12 mouse cellular contexts compared by ENCODE assay signal in genomic region chr17:25783861-25784574, GRCm38 (mm10). TPM values are rescaled to one million over a fixed set of nuclear protein-coding genes. Genes with fewer than 3 reads are reported as not detected.
DNase-seq lines count a peak whose midpoint lies in the region; ATAC-seq and TF ChIP-seq lines count a peak whose summit lies in the region.
"Had no signal": no experiment of that assay in that cellular context is flagged by ENCODE, and none has a peak within 500 bp of the region (broad histone marks: within the 10 kb centered on the region; RNA-seq: fewer than 3 reads in every experiment).

No protein-coding gene starts in this region.

- peaks cover 9 to 22% of the 10 kb centered on the region in 2 experiments for H3K4me1 ChIP-seq in heart, embryonic 14.5 days (ENCODE audit: control insufficient read depth in 2 of 2, insufficient read depth in 2 of 2, low read length in 2 of 2)
- peaks cover 34% of the 10 kb centered on the region for H3K4me1 ChIP-seq in embryonic facial prominence, embryonic 10.5 days
- H3K4me1 ChIP-seq in hindbrain, embryonic 14.5 days (replicated peaks; ENCODE audit: control insufficient read depth, insufficient read depth, low read length): peaks cover 16% of the 10 kb centered on the region
- peaks cover 24% of the 10 kb centered on the region for H3K4me1 ChIP-seq in midbrain, embryonic 15.5 days
- no peaks in the 10 kb centered on the region for H3K4me1 ChIP-seq in kidney, adult 2 months (ENCODE audit: control insufficient read depth, insufficient read depth, low read length)
- H3K4me1 ChIP-seq in lung, postnatal 0 days (ENCODE audit: insufficient read depth, low read depth, low read length): peaks cover 8% of the 10 kb centered on the region; the same call in 1 of the 2 replicates

- H3K4me2 ChIP-seq in heart, embryonic 14.5 days (ENCODE audit: low read length): peak overlapping the region; percentile 86
- H3K4me2 ChIP-seq in hindbrain, embryonic 14.5 days (replicated peaks): peak overlapping the region; percentile 85
- peak overlapping the region; percentile 83 for H3K4me2 ChIP-seq in midbrain, embryonic 15.5 days
- no peak overlapping the region; the same call in 1 of the 2 replicates for H3K4me2 ChIP-seq in lung, postnatal 0 days (replicated peaks; ENCODE audit: low read depth, low read length)

- H3K9ac ChIP-seq in heart, embryonic 14.5 days (ENCODE audit: low read length): peak overlapping the region; percentile 83
- peak overlapping the region; percentile 74 for H3K9ac ChIP-seq in hindbrain, embryonic 14.5 days
- H3K9ac ChIP-seq in midbrain, embryonic 15.5 days: peak overlapping the region; percentile 71
- no peak overlapping the region for H3K9ac ChIP-seq in lung, postnatal 0 days (replicated peaks; ENCODE audit: low read depth)

- no peak for DNase-seq in heart, adult 9 months (ENCODE audit: low spot score in 2 of 2)
- no peak for DNase-seq in embryonic facial prominence, embryonic 10.5 days (ENCODE audit: low spot score)
- no peak for DNase-seq in hindbrain, embryonic 14.5 days (ENCODE audit: low spot score)
- no peak for DNase-seq in urinary bladder, postnatal 4 days (ENCODE audit: low spot score in 2 of 2)
- no peak for DNase-seq in kidney, adult 2 months
- DNase-seq in lung, postnatal 0 days (ENCODE audit: low spot score): no peak

- H3K9me3 ChIP-seq in heart, embryonic 14.5 days (ENCODE audit: control insufficient read depth, low read length): no peaks in the 10 kb centered on the region
- no peaks in the 10 kb centered on the region for H3K9me3 ChIP-seq in embryonic facial prominence, embryonic 10.5 days
- H3K9me3 ChIP-seq in hindbrain, embryonic 14.5 days (ENCODE audit: control insufficient read depth, low read length): no peaks in the 10 kb centered on the region
- no peaks in the 10 kb centered on the region for H3K9me3 ChIP-seq in midbrain, embryonic 15.5 days
- no peaks in the 10 kb centered on the region for H3K9me3 ChIP-seq in lung, postnatal 0 days (ENCODE audit: low read length)

- ATAC-seq in heart, embryonic 14.5 days (ENCODE audit: insufficient number of reproducible peaks, insufficient read depth, low FRiP score, low read depth): no peak
- ATAC-seq in hindbrain, embryonic 14.5 days (ENCODE audit: low FRiP score): no peak
- ATAC-seq in midbrain, embryonic 15.5 days (replicated peaks): 0 out of 2 replicates have a peak, but pooled peaks have one; percentile 6
- no peak for ATAC-seq in lung, postnatal 0 days
- ATAC-seq: Patski had no signal

- TF ChIP-seq POLR2A in kidney, adult 2 months (IDR thresholded peaks at IDR 0.05; ENCODE audit: low read depth, low read length): no peak

- TF ChIP-seq CTCF in kidney, adult 2 months (conservative IDR thresholded peaks at IDR 0.05; ENCODE audit: insufficient read depth, insufficient read length, low read depth, low read length): no peak
- TF ChIP-seq CTCF in lung, postnatal 0 days (IDR thresholded peaks at IDR 0.05): no peak

- peak overlapping the region; percentile 60 to 92 for H3K4me3 ChIP-seq in heart, embryonic 14.5 days (ENCODE audit: control insufficient read depth in 1 of 2, insufficient read depth in 1 of 2, low read depth in 1 of 2, low read length in 2 of 2)
- peak overlapping the region; percentile 75 for H3K4me3 ChIP-seq in embryonic facial prominence, embryonic 10.5 days
- H3K4me3 ChIP-seq in hindbrain, embryonic 14.5 days (replicated peaks; ENCODE audit: low read length): peak overlapping the region; percentile 52
- H3K4me3 ChIP-seq in midbrain, embryonic 15.5 days: peak overlapping the region; percentile 74
- no peak overlapping the region for H3K4me3 ChIP-seq in kidney, adult 2 months (ENCODE audit: insufficient read depth, low read depth, low read length)
- no peak overlapping the region for H3K4me3 ChIP-seq in lung, postnatal 0 days (ENCODE audit: low read depth, low read length)

- H3K36me3 ChIP-seq in heart, embryonic 14.5 days (ENCODE audit: control insufficient read depth, insufficient read depth, low read length): peaks cover 69% of the 10 kb centered on the region
- H3K36me3 ChIP-seq in embryonic facial prominence, embryonic 10.5 days (replicated peaks): peaks cover 73% of the 10 kb centered on the region
- peaks cover 59% of the 10 kb centered on the region for H3K36me3 ChIP-seq in hindbrain, embryonic 14.5 days (replicated peaks; ENCODE audit: control insufficient read depth, insufficient read depth)
- peaks cover 20% of the 10 kb centered on the region; the same call in 1 of the 2 replicates for H3K36me3 ChIP-seq in midbrain, embryonic 15.5 days (replicated peaks)
- no peaks in the 10 kb centered on the region for H3K36me3 ChIP-seq in kidney, adult 2 months (ENCODE audit: control insufficient read depth, insufficient read depth, low read length)
- peaks cover 15% of the 10 kb centered on the region for H3K36me3 ChIP-seq in lung, postnatal 0 days (ENCODE audit: insufficient read depth, low read length)

- 81% methylated on average over 15 of the region's 15 CpGs for WGBS in heart, embryonic 14.5 days
- WGBS in embryonic facial prominence, embryonic 10.5 days: 85% methylated on average over 15 of the region's 15 CpGs
- whole genome bisulfite sequencing in hindbrain, embryonic 14.5 days: 82% methylated on average over 15 of the region's 15 CpGs
- 80% methylated on average over 15 of the region's 15 CpGs for WGBS in midbrain, embryonic 15.5 days
- WGBS in kidney, adult 2 months: 70% methylated on average over 15 of the region's 15 CpGs
- 62% methylated on average over 15 of the region's 15 CpGs for WGBS in lung, postnatal 0 days

- H3K27me3 ChIP-seq in heart, embryonic 14.5 days (ENCODE audit: control insufficient read depth, insufficient read depth, low read length): no peaks in the 10 kb centered on the region
- H3K27me3 ChIP-seq in embryonic facial prominence, embryonic 10.5 days (replicated peaks; ENCODE audit: low read depth, poor library complexity, severe bottlenecking): no peaks in the 10 kb centered on the region
- no peaks in the 10 kb centered on the region for H3K27me3 ChIP-seq in hindbrain, embryonic 14.5 days (ENCODE audit: control insufficient read depth, insufficient read depth, low read length)
- no peaks in the 10 kb centered on the region for H3K27me3 ChIP-seq in midbrain, embryonic 15.5 days (replicated peaks)
- H3K27me3 ChIP-seq in kidney, adult 2 months (replicated peaks; ENCODE audit: control insufficient read depth, insufficient read depth, low read length): no peaks in the 10 kb centered on the region
- H3K27me3 ChIP-seq in lung, postnatal 0 days (replicated peaks; ENCODE audit: insufficient read depth, low read length): no peaks in the 10 kb centered on the region
- H3K27me3 ChIP-seq: Patski had no signal

- TF ChIP-seq EP300 in lung, postnatal 0 days (IDR thresholded peaks at IDR 0.05): no peak

- H3K27ac ChIP-seq in heart, embryonic 14.5 days (replicated peaks in 1 of 2; ENCODE audit: control insufficient read depth in 1 of 2, insufficient read depth in 1 of 2, low read depth in 2 of 2, low read length in 2 of 2): no peak overlapping the region
- peak overlapping the region; percentile 93 for H3K27ac ChIP-seq in embryonic facial prominence, embryonic 10.5 days (replicated peaks)
- no peak overlapping the region for H3K27ac ChIP-seq in hindbrain, embryonic 14.5 days
- no peak overlapping the region for H3K27ac ChIP-seq in midbrain, embryonic 15.5 days
- no peak overlapping the region for H3K27ac ChIP-seq in kidney, adult 2 months (ENCODE audit: insufficient read depth, low read depth, low read length)
- H3K27ac ChIP-seq in lung, postnatal 0 days (ENCODE audit: low read length): no peak overlapping the region

RNA-seq across cellular contexts. Expression of gene Haghl, which starts 1.5 kb away (rescaled TPM):
- 59.4 and 60.2 TPM in 2 replicates for polyA plus RNA-seq in heart, embryonic 14.5 days (2014; fragmentation: Nextera tagmentation; extraction: Ambion mirVana)
- 59.9 and 69.1 TPM in 2 replicates for polyA plus RNA-seq in embryonic facial prominence, embryonic 10.5 days (2016; fragmentation: Nextera tagmentation; extraction: Ambion mirVana)
- polyA plus RNA-seq in hindbrain, embryonic 14.5 days (2014; fragmentation: Nextera tagmentation; extraction: Ambion mirVana): 116 and 138 TPM in 2 replicates
- 160 TPM in 2 replicates for polyA plus RNA-seq in midbrain, embryonic 15.5 days (2015; fragmentation: Nextera tagmentation; extraction: Ambion mirVana)
- 58.9 and 62.8 TPM in 2 replicates for polyA plus RNA-seq in kidney, adult 2 months (2012; rRNA removed)
- 42.7 and 45.4 TPM in 2 replicates for polyA plus RNA-seq in lung, postnatal 0 days (2015; fragmentation: Nextera tagmentation; extraction: Ambion mirVana)

RNA-seq across cellular contexts. Expression of gene Ccdc78, which starts 2.4 kb away (rescaled TPM):
- polyA plus RNA-seq in heart, embryonic 14.5 days (2014; fragmentation: Nextera tagmentation; extraction: Ambion mirVana): 0.09 TPM in 1 of 2 replicates, not detected in the other
- 0.62 and 1.2 TPM in 2 replicates for polyA plus RNA-seq in embryonic facial prominence, embryonic 10.5 days (2016; fragmentation: Nextera tagmentation; extraction: Ambion mirVana)
- polyA plus RNA-seq in hindbrain, embryonic 14.5 days (2014; fragmentation: Nextera tagmentation; extraction: Ambion mirVana): 0.41 TPM in 1 of 2 replicates, not detected in the other
- 0.24 and 0.44 TPM in 2 replicates for polyA plus RNA-seq in midbrain, embryonic 15.5 days (2015; fragmentation: Nextera tagmentation; extraction: Ambion mirVana)
- 0.06 and 0.12 TPM in 2 replicates for polyA plus RNA-seq in kidney, adult 2 months (2012; rRNA removed)
- 5.8 and 7.7 TPM in 2 replicates for polyA plus RNA-seq in lung, postnatal 0 days (2015; fragmentation: Nextera tagmentation; extraction: Ambion mirVana)
- polyA plus RNA-seq: erythroblast, embryonic 14.5 days; spleen, adult 2 months had no signal

RNA-seq across cellular contexts. Expression of gene Fam173a, which starts 8.7 kb away (rescaled TPM):
- 58.4 and 76.0 TPM in 2 replicates for polyA plus RNA-seq in heart, embryonic 14.5 days (2014; fragmentation: Nextera tagmentation; extraction: Ambion mirVana)
- polyA plus RNA-seq in embryonic facial prominence, embryonic 10.5 days (2016; fragmentation: Nextera tagmentation; extraction: Ambion mirVana): 62.3 and 67.8 TPM in 2 replicates
- polyA plus RNA-seq in hindbrain, embryonic 14.5 days (2014; fragmentation: Nextera tagmentation; extraction: Ambion mirVana): 77.6 and 91.6 TPM in 2 replicates
- 92.6 and 93.7 TPM in 2 replicates for polyA plus RNA-seq in midbrain, embryonic 15.5 days (2015; fragmentation: Nextera tagmentation; extraction: Ambion mirVana)
- 152 and 158 TPM in 2 replicates for polyA plus RNA-seq in kidney, adult 2 months (2012; rRNA removed)
- 112 and 116 TPM in 2 replicates for polyA plus RNA-seq in lung, postnatal 0 days (2015; fragmentation: Nextera tagmentation; extraction: Ambion mirVana)

RNA-seq across cellular contexts. Expression of gene Narfl, which starts 10.4 kb away (rescaled TPM):
- polyA plus RNA-seq in heart, embryonic 14.5 days (2014; fragmentation: Nextera tagmentation; extraction: Ambion mirVana): 36.6 and 37.2 TPM in 2 replicates
- polyA plus RNA-seq in embryonic facial prominence, embryonic 10.5 days (2016; fragmentation: Nextera tagmentation; extraction: Ambion mirVana): 23.9 and 25.9 TPM in 2 replicates
- 28.7 and 29.1 TPM in 2 replicates for polyA plus RNA-seq in hindbrain, embryonic 14.5 days (2014; fragmentation: Nextera tagmentation; extraction: Ambion mirVana)
- 30.3 and 32.6 TPM in 2 replicates for polyA plus RNA-seq in midbrain, embryonic 15.5 days (2015; fragmentation: Nextera tagmentation; extraction: Ambion mirVana)
- polyA plus RNA-seq in kidney, adult 2 months (2012; rRNA removed): 47.5 and 50.5 TPM in 2 replicates
- polyA plus RNA-seq in lung, postnatal 0 days (2015; fragmentation: Nextera tagmentation; extraction: Ambion mirVana): 23.8 and 24.1 TPM in 2 replicates

RNA-seq across cellular contexts. Expression of gene AC134908.4, which starts 11.4 kb away (rescaled TPM):
- polyA plus RNA-seq in heart, embryonic 14.5 days (2014; fragmentation: Nextera tagmentation; extraction: Ambion mirVana): not detected in 2 replicates
- 0.95 and 1.0 TPM in 2 replicates for polyA plus RNA-seq in embryonic facial prominence, embryonic 10.5 days (2016; fragmentation: Nextera tagmentation; extraction: Ambion mirVana)
- polyA plus RNA-seq in hindbrain, embryonic 14.5 days (2014; fragmentation: Nextera tagmentation; extraction: Ambion mirVana): not detected in 2 replicates
- polyA plus RNA-seq in midbrain, embryonic 15.5 days (2015; fragmentation: Nextera tagmentation; extraction: Ambion mirVana): 1.3 TPM in 1 of 2 replicates, not detected in the other
- polyA plus RNA-seq in kidney, adult 2 months (2012; rRNA removed): 0.64 TPM in 1 of 2 replicates, not detected in the other
- polyA plus RNA-seq in lung, postnatal 0 days (2015; fragmentation: Nextera tagmentation; extraction: Ambion mirVana): not detected in 2 replicates
- polyA plus RNA-seq: erythroblast, embryonic 14.5 days; liver, embryonic 16.5 days had no signal

Comparison
In these comparisons a context has a peak if more than half of its experiments do, and no peak if none do; other contexts are left out.
1. H3K4me3 ChIP-seq: peak in heart, embryonic 14.5 days (2 of 2), embryonic facial prominence, embryonic 10.5 days (single experiment), hindbrain, embryonic 14.5 days (single experiment) and midbrain, embryonic 15.5 days (single experiment); none in kidney, adult 2 months (single experiment) and lung, postnatal 0 days (single experiment).